Mouse (Mus musculus): ENCODE measurements at regions not wholly inside any gene's neighbourhood (a gene's known extent, or its start where the extent isn't known, plus 50 kb on each side); places are given as distances from the start of the nearest gene placed in this dataset.

GRCm38 (mm10) chr10:7267903-7268302 is 55.9 kb upstream of the Cnksr3 start:
- CTCF ChIA-PET: interaction anchor here (0.6 kb wide), 1 partner anchor 373 kb away, joined by 5 read pairs; no protein-coding TSS in a partner anchor

DNA sequence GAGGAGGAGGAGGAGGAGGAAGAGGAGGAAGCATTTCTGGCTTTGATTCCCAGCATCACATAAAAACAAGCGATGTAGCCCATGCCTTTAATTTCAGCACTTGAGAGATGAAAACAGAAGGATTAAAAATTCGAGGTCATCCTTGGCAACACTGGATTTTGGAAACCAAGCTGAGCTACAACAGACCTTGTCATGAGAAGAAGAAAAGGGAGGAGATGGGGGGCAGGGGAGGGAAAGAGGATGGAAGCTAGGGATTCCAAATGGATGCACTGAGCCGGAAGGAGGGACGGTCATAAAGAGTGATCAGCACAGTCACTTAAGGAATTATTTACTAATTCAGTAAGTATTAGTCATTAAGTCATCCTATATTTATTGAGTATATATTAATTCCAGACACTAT is 55.1 kb upstream of the Cnksr3 start:
- CTCF ChIA-PET: no interaction called here

- CTCF ChIA-PET: no interaction called here
Measured at GRCm38 (mm10) chr10:7265412-7265811, 53.4 kb upstream of the Cnksr3 start.

DNA sequence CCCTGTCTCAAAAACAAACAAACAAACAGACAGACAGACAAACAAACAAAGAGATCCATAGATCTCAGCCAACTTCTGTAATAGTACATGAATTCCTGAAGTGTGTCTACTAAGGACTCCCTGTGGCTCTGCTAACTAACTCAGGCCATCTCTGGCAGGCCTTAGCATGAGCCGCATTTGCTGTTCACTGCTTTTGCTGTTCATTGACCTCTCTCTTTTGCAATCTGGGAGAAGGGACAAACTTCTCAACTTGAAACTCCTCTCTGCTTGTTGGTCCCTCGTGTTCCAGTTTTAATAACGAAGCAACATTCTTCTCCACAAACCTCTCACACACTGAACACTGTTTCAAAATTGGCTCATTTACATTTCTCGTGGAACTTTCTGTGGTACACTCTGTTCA is 52.7 kb upstream of the Cnksr3 start:
- CTCF ChIA-PET: no interaction called here
